Mouse (Mus musculus) MEL (cell line): Measurements from ENCODE around the gene CK137956. TPM values are rescaled to one million over a fixed set of nuclear protein-coding genes. Genes with fewer than 3 reads are reported as not detected.

Experiments
- DNase-seq: peaks from one replicate; pipeline ENCODE4 v3.0.0; 2011; ENCODE audit warnings: low read depth, low spot score
- H3K27ac ChIP-seq: 2 replicates; pipeline ENCODE4 v1.5.1; 2012; ENCODE audit warnings: low read depth, mild to moderate bottlenecking, control low read depth, low read length, moderate library complexity; ENCODE audit not compliant: control insufficient read depth
- H3K27me3 ChIP-seq, 2 experiments: fragments of 150-350 bp in 1 of 2; sonication (generic) in 1 of 2; 2 replicates each; pipeline ENCODE4 v1.6.1; 2012; ENCODE audit warnings: low read length in 2 of 2, mild to moderate bottlenecking in 2 of 2, improper control_type of control experiment in 1 of 2, moderate library complexity in 1 of 2; ENCODE audit not compliant: insufficient read depth in 2 of 2, control insufficient read depth in 1 of 2
- H3K36me3 ChIP-seq, 2 experiments: 2 replicates each; pipeline ENCODE4 v1.6.1; 2012 to 2014; ENCODE audit warnings: low read length in 2 of 2, improper control_type of control experiment in 1 of 2, inconsistent platforms in 1 of 2, mild to moderate bottlenecking in 1 of 2; ENCODE audit not compliant: insufficient read depth in 2 of 2, control insufficient read depth in 1 of 2
- H3K4me1 ChIP-seq, 2 experiments: fragments of 150-350 bp in 1 of 2; sonication (generic) in 1 of 2; 2 replicates each; pipeline ENCODE4 v1.6.1; 2012; ENCODE audit warnings: low read length in 2 of 2, improper control_type of control experiment in 1 of 2, mild to moderate bottlenecking in 1 of 2; ENCODE audit not compliant: insufficient read depth in 2 of 2, control insufficient read depth in 1 of 2
- H3K4me3 ChIP-seq, 2 experiments: fragments of 150-350 bp in 1 of 2; sonication (generic) in 1 of 2; 2 replicates each; pipeline ENCODE4 v1.5.1; 2012; ENCODE audit warnings: low read depth in 2 of 2, low read length in 2 of 2, mild to moderate bottlenecking in 2 of 2, moderate library complexity in 2 of 2, control low read depth in 1 of 2, improper control_type of control experiment in 1 of 2; ENCODE audit not compliant: control insufficient read depth in 1 of 2, insufficient read depth in 1 of 2
- H3K79me2 ChIP-seq: 2 replicates; pipeline ENCODE4 v1.6.1; 2012; ENCODE audit warnings: mild to moderate bottlenecking, low read length, moderate library complexity; ENCODE audit not compliant: control insufficient read depth, poor library complexity, insufficient read depth
- H3K9ac ChIP-seq: 2 replicates; pipeline ENCODE4 v1.6.1; 2012; ENCODE audit warnings: low read depth, mild to moderate bottlenecking, control low read depth, low read length, moderate library complexity; ENCODE audit not compliant: control insufficient read depth, poor library complexity, severe bottlenecking
- H3K9me3 ChIP-seq: fragments of 150-350 bp; sonication (generic); replicated peaks from 2 replicates; pipeline ENCODE4 v1.6.1; 2012; ENCODE audit warnings: mild to moderate bottlenecking, low read length, improper control_type of control experiment, moderate library complexity; ENCODE audit not compliant: insufficient read depth
- BHLHE40 ChIP-seq: IDR thresholded peaks from 2 replicates; pipeline ENCODE4 v1.6.1; 2012; ENCODE audit warnings: low read depth, mild to moderate bottlenecking, inconsistent platforms, low read length, improper control_type of control experiment, borderline replicate concordance
- CHD2 ChIP-seq: IDR thresholded peaks from 2 replicates; pipeline ENCODE4 v1.6.1; 2011; ENCODE audit warnings: low read length, improper control_type of control experiment
- CTCF ChIP-seq, 3 experiments: IDR thresholded peaks in 2 of 3; conservative IDR thresholded peaks in 1 of 3; 2 replicates each; pipeline ENCODE4 v1.5.1; 2011 to 2012; ENCODE audit warnings: low read length in 3 of 3, low read depth in 2 of 3, mild to moderate bottlenecking in 2 of 3, improper control_type of control experiment in 1 of 3, inconsistent platforms in 1 of 3, mixed read lengths in 1 of 3, moderate library complexity in 1 of 3; ENCODE audit not compliant: control insufficient read depth in 1 of 3, insufficient read depth in 1 of 3, poor library complexity in 1 of 3, severe bottlenecking in 1 of 3
- E2F4 ChIP-seq: IDR thresholded peaks from 2 replicates; pipeline ENCODE4 v1.6.1; 2011; ENCODE audit warnings: low read depth, low read length, improper control_type of control experiment, borderline replicate concordance
- EP300 ChIP-seq, 2 experiments: IDR thresholded peaks; 2 replicates each; pipeline ENCODE4 v1.6.1; 2011; ENCODE audit warnings: improper control_type of control experiment in 2 of 2, low read length in 2 of 2, low read depth in 1 of 2, mild to moderate bottlenecking in 1 of 2
- ETS1 ChIP-seq: IDR thresholded peaks from 2 replicates; pipeline ENCODE4 v1.6.1; 2012; ENCODE audit warnings: low read depth, mild to moderate bottlenecking, inconsistent platforms, low read length, improper control_type of control experiment, moderate library complexity
- GABPA ChIP-seq: IDR thresholded peaks from 2 replicates; pipeline ENCODE4 v1.6.1; 2012; ENCODE audit warnings: low read depth, mild to moderate bottlenecking, inconsistent platforms, low read length, improper control_type of control experiment, moderate library complexity
- JUND ChIP-seq: IDR thresholded peaks from 2 replicates; pipeline ENCODE4 v1.6.1; 2011; ENCODE audit warnings: low read depth, mild to moderate bottlenecking, improper control_type of control experiment, low read length
- MAX ChIP-seq: IDR thresholded peaks from 2 replicates; pipeline ENCODE4 v1.6.1; 2011; ENCODE audit warnings: low read length, improper control_type of control experiment
- MAZ ChIP-seq: IDR thresholded peaks from 2 replicates; pipeline ENCODE4 v1.6.1; 2012; ENCODE audit warnings: low read depth, mild to moderate bottlenecking, inconsistent platforms, low read length, improper control_type of control experiment
- MEF2A ChIP-seq: IDR thresholded peaks from 2 replicates; pipeline ENCODE4 v1.6.1; 2014; ENCODE audit warnings: low read depth, mild to moderate bottlenecking, inconsistent platforms, low read length, improper control_type of control experiment; ENCODE audit not compliant: poor library complexity, insufficient replicate concordance, severe bottlenecking; ENCODE audit errors: extremely low read depth
- MYC ChIP-seq: IDR thresholded peaks from 2 replicates; pipeline ENCODE4 v1.6.1; 2011; ENCODE audit warnings: low read depth, mild to moderate bottlenecking, low read length, improper control_type of control experiment, moderate library complexity
- NRF1 ChIP-seq: IDR thresholded peaks from 2 replicates; pipeline ENCODE4 v1.6.1; 2014; ENCODE audit warnings: low read depth, mild to moderate bottlenecking, inconsistent platforms, low read length, improper control_type of control experiment, moderate library complexity; ENCODE audit not compliant: poor library complexity, insufficient read depth, severe bottlenecking
- POLR2A ChIP-seq, 2 experiments: IDR thresholded peaks; 2 replicates each; pipeline ENCODE4 v1.6.1; 2011 to 2012; ENCODE audit warnings: low read length in 2 of 2, mild to moderate bottlenecking in 2 of 2, control low read depth in 1 of 2, improper control_type of control experiment in 1 of 2, low read depth in 1 of 2, moderate library complexity in 1 of 2; ENCODE audit not compliant: control insufficient read depth in 1 of 2, insufficient read depth in 1 of 2, poor library complexity in 1 of 2
- POLR2AphosphoS2 ChIP-seq: IDR thresholded peaks from 2 replicates; pipeline ENCODE4 v1.6.1; 2011; ENCODE audit warnings: low read length, improper control_type of control experiment
- POLR2AphosphoS5 ChIP-seq: IDR thresholded peaks from 2 replicates; pipeline ENCODE4 v1.6.1; 2012; ENCODE audit warnings: low read depth, borderline replicate concordance, mild to moderate bottlenecking, inconsistent platforms, low read length, moderate library complexity, mixed read lengths
- RAD21 ChIP-seq: IDR thresholded peaks from 2 replicates; pipeline ENCODE4 v1.6.1; 2011; ENCODE audit warnings: mild to moderate bottlenecking, low read depth, low read length, improper control_type of control experiment
- RCOR1 ChIP-seq: IDR thresholded peaks from 2 replicates; pipeline ENCODE4 v1.6.1; 2012; ENCODE audit warnings: low read depth, mild to moderate bottlenecking, inconsistent platforms, low read length, improper control_type of control experiment
- SIN3A ChIP-seq: IDR thresholded peaks from 2 replicates; pipeline ENCODE4 v1.6.1; 2012; ENCODE audit warnings: low read length, improper control_type of control experiment, inconsistent platforms
- SMC3 ChIP-seq: IDR thresholded peaks from 2 replicates; pipeline ENCODE4 v1.6.1; 2011; ENCODE audit warnings: low read depth, low read length, improper control_type of control experiment
- TAL1 ChIP-seq: IDR thresholded peaks from 2 replicates; pipeline ENCODE4 v1.6.1; 2012; ENCODE audit warnings: mild to moderate bottlenecking, inconsistent platforms, low read length, moderate library complexity, mixed read lengths
- TCF12 ChIP-seq: IDR thresholded peaks from 2 replicates; pipeline ENCODE4 v1.6.1; 2014; ENCODE audit warnings: low read depth, mild to moderate bottlenecking, inconsistent platforms, low read length, improper control_type of control experiment, moderate library complexity
- ZC3H11A ChIP-seq: IDR thresholded peaks from 2 replicates; pipeline ENCODE4 v1.6.1; 2012; ENCODE audit warnings: low read depth, mild to moderate bottlenecking, inconsistent platforms, low read length, improper control_type of control experiment
- ZMIZ1 ChIP-seq: IDR thresholded peaks from 2 replicates; pipeline ENCODE4 v1.6.1; 2012; ENCODE audit warnings: low read depth, mild to moderate bottlenecking, inconsistent platforms, low read length, improper control_type of control experiment, moderate library complexity
- ZNF384 ChIP-seq: IDR thresholded peaks from 2 replicates; pipeline ENCODE4 v1.6.1; 2012; ENCODE audit warnings: low read depth, mild to moderate bottlenecking, inconsistent platforms, low read length, improper control_type of control experiment
- polyA plus RNA-seq, 2 experiments: library from polyadenylated mRNA; stranded (reverse) in 1 of 2; unstranded in 1 of 2; fragments of >175 nt in 1 of 2; fragments of >200 nt in 1 of 2; gene quantifications; 2 replicates each; pipeline versions ENCODE4 v1.2.1 to v1.2.4; 2012; ENCODE audit warnings: low replicate concordance in 2 of 2, low read depth in 1 of 2; ENCODE audit not compliant: insufficient read length in 2 of 2, insufficient read depth in 1 of 2, missing spikeins in 1 of 2
- total RNA-seq: library from RNA; depleted of rRNA; stranded (reverse); fragments of 300-350 nt; gene quantifications from 2 replicates; pipeline ENCODE4 v1.2.3, GENCODE M21; 2012

CK137956 gene
- total and polyA plus RNA-seq, 3 experiments = not detected

DNA sequence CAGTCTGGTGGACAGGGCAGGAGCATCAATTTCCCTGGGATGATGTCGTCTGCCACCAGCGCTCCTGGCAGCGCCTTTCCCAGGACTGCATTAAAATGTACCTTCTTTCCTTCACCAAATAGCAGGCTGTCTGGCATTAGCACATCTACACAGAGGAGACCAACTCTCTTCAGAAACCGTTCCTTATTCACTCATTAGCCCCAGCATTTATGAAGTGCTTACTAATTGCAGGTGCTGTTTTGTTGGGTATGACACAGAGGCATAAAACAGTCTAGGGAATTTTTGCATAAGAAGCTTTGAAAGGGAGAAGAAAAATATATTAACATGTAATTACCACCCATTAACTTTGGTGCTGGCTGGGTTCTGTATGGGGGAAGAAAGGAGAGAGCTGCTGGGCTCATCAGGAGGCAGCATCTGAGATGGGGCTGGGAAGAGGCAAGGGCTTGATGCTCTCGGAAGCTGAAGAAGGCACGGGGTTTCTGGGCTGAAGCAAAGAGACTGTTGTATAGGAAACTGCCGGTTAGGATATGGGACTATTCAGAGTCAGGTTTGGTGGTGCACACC lies 69.8 kb downstream of the CK137956 start:
- Histone ChIP-seq H3K4me3 (no peak overlapping the region), H3K27ac (no peak overlapping the region), H3K36me3 (no peaks in the 10 kb centered on the region), H3K9ac (no peak overlapping the region), H3K4me1 (no peaks in the 10 kb centered on the region), H3K27me3 (no peaks in the 10 kb centered on the region), H3K79me2 (no peaks in the 10 kb centered on the region), H3K9me3 (no peaks in the 10 kb centered on the region)
- no peak for TF ChIP-seq SMC3
- TF ChIP-seq ZMIZ1 = no peak
- TF ChIP-seq MYC = no peak
- TF ChIP-seq ZNF384 = no peak
- TF ChIP-seq TCF12 = no peak
- no peak for TF ChIP-seq POLR2AphosphoS2
- no peak for TF ChIP-seq POLR2AphosphoS5
- TF ChIP-seq CTCF (IDR thresholded peaks at IDR 0.05 in 2 of 3, conservative IDR thresholded peaks at IDR 0.05 in 1 of 3; ENCODE audit: control insufficient read depth in 1 of 3, insufficient read depth in 1 of 3, low read depth in 2 of 3, low read length in 3 of 3, poor library complexity in 1 of 3, severe bottlenecking in 1 of 3) = no peak
- no peak for TF ChIP-seq RCOR1
- TF ChIP-seq EP300 (IDR thresholded peaks at IDR 0.05; ENCODE audit: low read depth in 1 of 2, low read length in 2 of 2) = no peak
- TF ChIP-seq MAX = no peak
- no peak for TF ChIP-seq RAD21
- TF ChIP-seq NRF1 = no peak
- TF ChIP-seq E2F4 = no peak
- no peak for TF ChIP-seq MAZ
- no peak for DNase-seq

DNA sequence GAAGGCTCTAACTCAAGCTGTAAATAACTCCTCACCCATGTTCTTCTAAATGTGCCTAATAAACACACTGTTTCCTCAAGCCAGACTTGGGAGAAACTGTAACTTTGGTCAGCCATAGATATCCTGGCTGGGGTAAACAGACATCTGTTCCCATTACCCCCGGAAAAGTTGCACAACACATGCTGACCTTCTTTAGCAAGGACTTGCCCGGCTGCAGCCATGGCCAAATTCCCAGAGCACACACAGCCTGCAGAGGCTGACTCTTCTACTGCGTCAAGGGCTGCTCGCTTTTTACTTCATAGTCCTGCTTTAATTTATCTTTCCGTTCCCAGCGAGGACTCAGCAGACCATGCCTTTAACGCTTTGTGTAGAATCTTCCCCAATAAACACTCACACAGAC lies 81.7 kb downstream of the CK137956 start:
- H3K36me3 ChIP-seq = no peaks in the 10 kb centered on the region
- no peaks in the 10 kb centered on the region for H3K9me3 ChIP-seq
- no peaks in the 10 kb centered on the region for H3K79me2 ChIP-seq
- DNase-seq = no peak
- no peaks in the 10 kb centered on the region for H3K27me3 ChIP-seq
- no peak overlapping the region for H3K9ac ChIP-seq
- TF ChIP-seq TAL1 (no peak), SMC3 (no peak), SIN3A (no peak), BHLHE40 (no peak), MYC (no peak), MAZ (no peak), POLR2AphosphoS2 (no peak), E2F4 (no peak), ZC3H11A (no peak), JUND (no peak), GABPA (no peak), POLR2A (IDR thresholded peaks at IDR 0.05; ENCODE audit: control insufficient read depth in 1 of 2, insufficient read depth in 1 of 2, low read depth in 1 of 2, low read length in 2 of 2, poor library complexity in 1 of 2) (no peak), CHD2 (no peak), ZNF384 (no peak), MEF2A (no peak), CTCF (IDR thresholded peaks at IDR 0.05 in 2 of 3, conservative IDR thresholded peaks at IDR 0.05 in 1 of 3; ENCODE audit: control insufficient read depth in 1 of 3, insufficient read depth in 1 of 3, low read depth in 2 of 3, low read length in 3 of 3, poor library complexity in 1 of 3, severe bottlenecking in 1 of 3) (no peak), POLR2AphosphoS5 (no peak), EP300 (IDR thresholded peaks at IDR 0.05; ENCODE audit: low read depth in 1 of 2, low read length in 2 of 2) (no peak), ETS1 (no peak)
- H3K4me1 ChIP-seq = no peaks in the 10 kb centered on the region
- no peak overlapping the region for H3K27ac ChIP-seq
- H3K4me3 ChIP-seq = no peak overlapping the region
